Mouse (Mus musculus) megakaryocyte, embryonic 14.5 days (primary cell): ENCODE results near the gene Tmem210. TPM values are rescaled to one million over a fixed set of nuclear protein-coding genes. Genes with fewer than 3 reads are reported as not detected.

Source experiments
- H3K27me3 ChIP-seq: replicated peaks from 2 replicates; pipeline ENCODE3; 2012; ENCODE audit warnings: inconsistent platforms
- H3K36me3 ChIP-seq: replicated peaks from 2 replicates; pipeline ENCODE3; 2012; ENCODE audit warnings: low read length, inconsistent platforms, mixed read lengths
- H3K4me1 ChIP-seq: 2 replicates; pipeline ENCODE4 v1.6.1; 2012; ENCODE audit warnings: inconsistent platforms
- H3K4me3 ChIP-seq: replicated peaks from 2 replicates; pipeline ENCODE3; 2012; ENCODE audit warnings: moderate library complexity, mild to moderate bottlenecking, inconsistent platforms
- H3K9me3 ChIP-seq: 2 replicates; pipeline ENCODE4 v1.6.1; 2012; ENCODE audit warnings: inconsistent platforms
- FLI1 ChIP-seq: IDR thresholded peaks from 2 replicates; pipeline ENCODE4 v1.6.1; 2012; ENCODE audit warnings: low read length, inconsistent platforms, mixed read lengths
- GATA1 ChIP-seq: IDR thresholded peaks from 3 replicates; pipeline ENCODE4 v1.6.1; 2012; ENCODE audit warnings: mixed read lengths, low read length, inconsistent platforms, borderline replicate concordance
- polyA plus RNA-seq: library from polyadenylated mRNA; stranded (reverse); fragments of >175 nt; gene quantifications from 2 replicates; pipeline ENCODE4 v1.2.3, GENCODE M21; 2012; ENCODE audit warnings: low replicate concordance; ENCODE audit not compliant: insufficient read depth

The Tmem210 gene
- polyA plus RNA-seq, 1 experiment = not detected

- Histone ChIP-seq H3K9me3 (no peaks in the 10 kb centered on the region), H3K4me3 (peak overlapping the region; percentile 96), H3K4me1 (peaks cover 77% of the 10 kb centered on the region), H3K36me3 (peaks cover 40% of the 10 kb centered on the region), H3K27me3 (no peaks in the 10 kb centered on the region)
- TF ChIP-seq FLI1 (no peak), GATA1 (no peak)
Observed at GRCm38 (mm10) chr2:25264286-25264660, 23.7 kb upstream of the Tmem210 start.

DNA sequence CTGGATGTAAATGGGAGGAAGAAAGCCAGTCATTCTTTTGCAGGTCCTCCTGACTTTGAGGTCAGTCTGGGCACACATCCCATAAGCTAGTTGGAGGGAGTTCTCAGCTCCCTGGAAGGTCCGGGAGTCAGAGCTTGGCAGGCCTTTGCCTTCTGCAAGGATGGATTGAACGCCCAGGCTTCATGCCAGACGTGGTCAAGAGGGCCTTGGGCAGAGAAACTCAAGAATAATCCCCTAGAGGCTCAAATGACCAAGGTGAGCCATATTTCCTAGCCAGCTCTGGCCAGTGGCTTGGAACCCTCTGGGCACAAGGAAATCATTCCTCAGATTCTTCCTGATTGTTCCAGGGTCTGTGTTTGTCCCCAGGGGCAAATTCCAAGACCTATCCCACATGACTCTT, 23.1 kb upstream of the Tmem210 start:
- peak overlapping the region; percentile 76 for H3K4me3 ChIP-seq
- no peaks in the 10 kb centered on the region for H3K9me3 ChIP-seq
- no peak for TF ChIP-seq GATA1
- TF ChIP-seq FLI1 = no peak
- peaks cover 46% of the 10 kb centered on the region for H3K36me3 ChIP-seq
- H3K4me1 ChIP-seq = peaks cover 83% of the 10 kb centered on the region
- H3K27me3 ChIP-seq = no peaks in the 10 kb centered on the region

DNA sequence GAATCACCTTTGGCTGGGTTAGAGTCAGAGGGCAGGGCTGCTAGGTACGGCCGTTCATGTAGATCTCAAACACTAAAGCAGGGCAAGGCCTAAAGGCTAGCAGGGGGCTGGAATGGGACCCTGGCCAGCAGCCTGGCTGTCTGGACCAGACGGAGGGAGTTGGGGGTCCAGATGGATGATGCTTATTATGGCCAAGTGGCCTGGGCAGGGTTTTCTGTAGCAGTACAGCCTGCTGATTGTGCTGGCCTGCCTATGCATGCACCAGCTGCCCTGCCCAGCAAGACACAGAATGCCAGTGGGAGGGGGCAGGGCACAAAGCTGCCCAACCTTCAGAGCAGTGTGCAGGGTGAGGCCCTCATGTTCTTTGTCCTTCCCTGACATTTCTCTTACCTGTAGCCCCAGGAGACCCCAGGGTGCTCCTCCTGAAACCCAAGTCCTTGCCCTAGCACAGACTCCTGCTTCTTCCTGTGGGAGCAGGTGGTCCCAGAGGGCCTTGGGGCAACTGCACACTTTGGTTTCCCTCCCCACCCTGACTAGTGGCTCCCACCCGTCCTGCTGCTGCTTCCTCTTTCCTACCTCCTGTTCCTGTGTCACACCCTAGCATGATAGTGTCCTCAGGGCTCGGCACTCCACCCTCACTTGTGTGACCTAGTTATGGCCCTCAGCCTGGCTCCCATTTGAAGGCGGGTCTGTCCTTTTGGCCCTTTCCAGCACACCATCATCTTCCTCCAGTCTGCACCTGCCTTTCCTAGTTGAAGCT, 21.9 kb upstream of the Tmem210 start:
- Histone ChIP-seq H3K4me3 (peak overlapping the region; percentile 88), H3K36me3 (peaks cover 58% of the 10 kb centered on the region), H3K27me3 (no peaks in the 10 kb centered on the region), H3K4me1 (peaks cover 95% of the 10 kb centered on the region), H3K9me3 (no peaks in the 10 kb centered on the region)
- TF ChIP-seq GATA1 (no peak), FLI1 (no peak)

- H3K9me3 ChIP-seq = no peaks in the 10 kb centered on the region
- TF ChIP-seq GATA1 (no peak), FLI1 (no peak)
- peak overlapping the region; percentile 88 for H3K4me3 ChIP-seq
- peaks cover 58% of the 10 kb centered on the region for H3K36me3 ChIP-seq
- no peaks in the 10 kb centered on the region for H3K27me3 ChIP-seq
- H3K4me1 ChIP-seq = peaks cover 96% of the 10 kb centered on the region
Observed at GRCm38 (mm10) chr2:25266720-25267119, 21.2 kb upstream of the Tmem210 start.

DNA sequence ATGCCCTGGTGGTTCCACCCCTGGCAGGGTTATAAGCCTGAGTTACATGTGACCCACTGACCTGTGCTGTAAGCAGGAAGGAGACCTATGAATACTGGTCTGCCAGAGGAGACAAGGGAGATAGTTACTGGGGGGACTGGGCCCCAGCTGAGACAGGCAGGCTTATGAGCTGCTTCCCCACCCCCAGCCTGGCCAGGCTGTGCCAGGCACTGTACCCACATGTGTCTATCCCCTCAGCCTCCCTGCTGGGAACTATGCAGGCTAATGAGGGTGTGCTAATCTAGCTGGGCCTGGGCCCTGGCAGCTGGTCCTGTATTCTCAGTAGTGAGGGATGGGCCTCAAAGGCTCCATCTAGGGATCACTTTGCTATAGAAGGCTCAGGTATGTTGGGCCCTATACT, 20.7 kb upstream of the Tmem210 start:
- no peaks in the 10 kb centered on the region for H3K27me3 ChIP-seq
- H3K4me1 ChIP-seq = peaks cover 92% of the 10 kb centered on the region
- H3K4me3 ChIP-seq = peak overlapping the region; percentile 51
- H3K9me3 ChIP-seq = no peaks in the 10 kb centered on the region
- TF ChIP-seq FLI1 = no peak
- TF ChIP-seq GATA1 = no peak
- H3K36me3 ChIP-seq = peaks cover 58% of the 10 kb centered on the region

DNA sequence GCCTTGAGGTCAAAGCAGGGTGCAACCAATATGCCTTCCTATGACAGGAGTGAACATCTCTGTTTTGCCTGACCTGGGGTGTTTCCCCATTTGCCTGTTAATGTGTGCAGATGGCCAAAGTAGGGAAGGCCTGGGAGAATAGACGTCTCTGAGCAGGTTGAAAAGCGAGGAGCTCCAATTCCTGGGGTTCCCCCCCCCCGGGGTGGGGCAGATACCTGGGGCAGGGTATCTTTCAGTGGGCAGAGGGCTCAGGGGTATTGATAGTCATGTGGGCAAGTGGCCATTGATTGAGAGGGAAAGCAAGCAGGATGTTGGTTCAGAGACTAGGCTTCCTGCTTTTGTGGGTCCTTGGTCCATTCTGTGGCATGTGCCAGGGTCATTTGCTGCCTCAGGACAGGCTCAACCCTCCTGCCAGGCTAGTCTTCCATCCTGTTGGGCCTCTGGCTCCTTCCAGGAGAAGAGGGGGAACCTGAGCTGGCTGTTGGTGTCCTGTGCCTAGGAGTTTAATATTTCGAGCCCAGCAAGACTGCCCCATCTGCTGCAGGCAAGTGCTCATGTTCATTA, 20.1 kb upstream of the Tmem210 start:
- H3K4me3 ChIP-seq = no peak overlapping the region
- H3K9me3 ChIP-seq = no peaks in the 10 kb centered on the region
- H3K27me3 ChIP-seq = no peaks in the 10 kb centered on the region
- H3K36me3 ChIP-seq = peaks cover 58% of the 10 kb centered on the region
- peaks cover 93% of the 10 kb centered on the region for H3K4me1 ChIP-seq
- TF ChIP-seq GATA1 = no peak
- TF ChIP-seq FLI1 = no peak

DNA sequence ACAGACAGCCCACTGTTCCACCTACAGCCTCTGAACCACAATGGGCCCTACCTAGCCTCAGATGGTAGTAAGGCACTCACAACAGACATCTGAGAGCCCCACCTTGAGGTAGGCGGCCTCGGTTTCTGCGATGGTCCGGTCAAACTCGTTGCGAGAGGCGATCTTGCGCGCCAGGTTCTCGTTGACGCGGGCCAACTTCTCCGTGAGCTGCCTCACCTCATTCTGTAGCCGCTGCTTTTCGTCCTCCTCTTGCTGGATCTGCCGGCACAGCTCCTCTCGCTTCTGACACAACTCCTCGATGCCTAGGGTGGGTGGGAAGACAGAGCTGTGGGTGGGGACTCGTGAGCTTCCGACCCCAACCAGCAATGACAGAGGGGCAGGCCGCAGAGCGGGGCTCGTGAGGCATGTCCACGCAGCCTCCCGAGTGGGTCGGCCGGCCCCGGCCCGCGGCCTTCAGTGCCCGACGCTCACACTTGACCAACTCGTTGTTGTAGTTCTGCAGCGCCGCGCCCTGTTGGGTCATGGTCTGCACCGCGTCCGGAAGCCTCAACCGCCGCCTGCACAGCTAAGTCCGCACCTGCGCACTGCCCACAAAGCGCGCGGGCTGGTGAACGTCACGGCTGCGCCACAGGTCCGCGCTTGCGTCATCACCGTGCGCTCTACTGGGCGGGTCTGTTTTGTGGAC, 16.0 kb upstream of the Tmem210 start, which contains the start of the genes Ssna1 and Anapc2:
TSS of gene Ssna1 (minus strand) at position 612 of the 685 bp plus-strand sequence.
TSS of gene Anapc2 (plus strand) at position 652 of the 685 bp plus-strand sequence.
- Histone ChIP-seq H3K9me3 (no peaks in the 10 kb centered on the region), H3K4me1 (peaks cover 76% of the 10 kb centered on the region), H3K36me3 (peaks cover 80% of the 10 kb centered on the region), H3K27me3 (no peaks in the 10 kb centered on the region), H3K4me3 (peak within 1 kb of the TSS; percentile 97)
- TF ChIP-seq GATA1 = no peak
- no peak for TF ChIP-seq FLI1

DNA sequence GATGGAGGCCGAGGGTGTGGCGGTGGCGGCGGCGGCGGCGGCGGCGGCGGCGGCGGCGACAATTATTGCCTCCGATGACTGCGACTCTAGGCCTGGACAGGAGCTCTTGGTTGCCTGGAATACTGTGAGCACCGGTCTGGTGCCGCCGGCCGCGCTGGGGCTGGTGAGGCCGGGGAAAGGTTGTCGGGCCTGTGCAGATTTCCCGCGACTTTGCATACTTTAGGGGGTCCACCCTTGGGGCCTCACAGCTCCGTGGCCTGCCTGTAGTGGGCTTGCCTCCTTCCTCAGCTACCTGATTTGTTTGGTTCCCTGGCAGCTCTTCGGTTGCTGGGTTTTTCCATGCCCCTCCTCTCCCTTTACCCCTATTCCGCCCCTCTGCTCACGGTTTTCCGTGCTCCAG, 15.4 kb upstream of the Tmem210 start:
- Histone ChIP-seq H3K36me3 (peaks cover 80% of the 10 kb centered on the region), H3K4me3 (peak overlapping the region; percentile 97), H3K27me3 (no peaks in the 10 kb centered on the region), H3K4me1 (peaks cover 70% of the 10 kb centered on the region), H3K9me3 (no peaks in the 10 kb centered on the region)
- TF ChIP-seq FLI1 (no peak), GATA1 (no peak)

GRCm38 (mm10) chr2:25273010-25273409, 14.9 kb upstream of the Tmem210 start:
- Histone ChIP-seq H3K9me3 (no peaks in the 10 kb centered on the region), H3K4me1 (peaks cover 65% of the 10 kb centered on the region), H3K36me3 (peaks cover 80% of the 10 kb centered on the region), H3K4me3 (peak overlapping the region; percentile 97), H3K27me3 (no peaks in the 10 kb centered on the region)
- TF ChIP-seq GATA1 (no peak), FLI1 (no peak)
